Mouse (Mus musculus): ENCODE measurements at regions not wholly inside any gene's neighbourhood (a gene's known extent, or its start where the extent isn't known, plus 50 kb on each side); places are given as distances from the start of the nearest gene placed in this dataset.

GRCm38 (mm10) chr13:59251252-59252006 lies 333.6 kb downstream of the Agtpbp1 start:
- no peaks in the 10 kb centered on the region for H3K27me3 ChIP-seq (ENCODE audit: control insufficient read depth, insufficient read depth, low read length)
- no peaks in the 10 kb centered on the region for H3K4me1 ChIP-seq (ENCODE audit: control insufficient read depth, insufficient read depth, insufficient read length)
- no peak for DNase-seq (ENCODE audit: low read depth in 1 of 2, low spot score in 2 of 2)
- no peaks in the 10 kb centered on the region for H3K36me3 ChIP-seq (ENCODE audit: control insufficient read depth, insufficient read depth, low read length)
- no peak overlapping the region for H3K27ac ChIP-seq (ENCODE audit: insufficient read depth, low read length)
- no peak for TF ChIP-seq POLR2A (IDR thresholded peaks at IDR 0.05; ENCODE audit: low read depth, low read length)
- no peak for TF ChIP-seq CTCF (IDR thresholded peaks at IDR 0.05; ENCODE audit: extremely low read depth, insufficient read depth, insufficient read length, insufficient replicate concordance)
- 72% methylated on average over 12 of the region's 12 CpGs for WGBS
- no peak overlapping the region for H3K4me3 ChIP-seq (ENCODE audit: extremely low read depth, insufficient read depth, insufficient read length)

- H3K4me3 ChIP-seq (ENCODE audit: extremely low read depth, insufficient read depth, insufficient read length) = no peak overlapping the region
- whole genome bisulfite sequencing = 93% methylated on average over 9 of the region's 9 CpGs
- TF ChIP-seq POLR2A (IDR thresholded peaks at IDR 0.05; ENCODE audit: low read depth, low read length) (no peak), CTCF (IDR thresholded peaks at IDR 0.05; ENCODE audit: extremely low read depth, insufficient read depth, insufficient read length, insufficient replicate concordance) (no peak)
These were observed 336.6 kb downstream of the Agtpbp1 start for GRCm38 (mm10) chr13:59248411-59248810.

GRCm38 (mm10) chr13:59246984-59247537 lies 338.0 kb downstream of the Agtpbp1 start:
- Histone ChIP-seq H3K36me3 (ENCODE audit: control insufficient read depth, insufficient read depth, low read length) (no peaks in the 10 kb centered on the region), H3K4me1 (ENCODE audit: control insufficient read depth, insufficient read depth, insufficient read length) (no peaks in the 10 kb centered on the region), H3K4me3 (ENCODE audit: extremely low read depth, insufficient read depth, insufficient read length) (no peak overlapping the region), H3K27me3 (ENCODE audit: control insufficient read depth, insufficient read depth, low read length) (no peaks in the 10 kb centered on the region), H3K27ac (ENCODE audit: insufficient read depth, low read length) (no peak overlapping the region)
- no peak for DNase-seq (ENCODE audit: low read depth in 1 of 2, low spot score in 2 of 2)
- no peak for TF ChIP-seq CTCF (IDR thresholded peaks at IDR 0.05; ENCODE audit: extremely low read depth, insufficient read depth, insufficient read length, insufficient replicate concordance)
- no peak for TF ChIP-seq POLR2A (IDR thresholded peaks at IDR 0.05; ENCODE audit: low read depth, low read length)
- WGBS = 86% methylated on average over 7 of the region's 7 CpGs

More at GRCm38 (mm10) chr13:59248411-59248810, 336.6 kb downstream of the Agtpbp1 start:
- Histone ChIP-seq H3K27ac (ENCODE audit: insufficient read depth, low read length) (no peak overlapping the region), H3K4me1 (ENCODE audit: control insufficient read depth, insufficient read depth, insufficient read length) (no peaks in the 10 kb centered on the region), H3K27me3 (ENCODE audit: control insufficient read depth, insufficient read depth, low read length) (no peaks in the 10 kb centered on the region), H3K36me3 (ENCODE audit: control insufficient read depth, insufficient read depth, low read length) (no peaks in the 10 kb centered on the region)
- no peak for DNase-seq (ENCODE audit: low read depth in 1 of 2, low spot score in 2 of 2)

GRCm38 (mm10) chr13:59246070-59246469 lies 339.0 kb downstream of the Agtpbp1 start:
- Histone ChIP-seq H3K36me3 (ENCODE audit: control insufficient read depth, insufficient read depth, low read length) (no peaks in the 10 kb centered on the region), H3K4me3 (ENCODE audit: extremely low read depth, insufficient read depth, insufficient read length) (no peak overlapping the region), H3K27ac (ENCODE audit: insufficient read depth, low read length) (no peak overlapping the region), H3K4me1 (ENCODE audit: control insufficient read depth, insufficient read depth, insufficient read length) (no peaks in the 10 kb centered on the region), H3K27me3 (ENCODE audit: control insufficient read depth, insufficient read depth, low read length) (no peaks in the 10 kb centered on the region)
- DNase-seq (ENCODE audit: low read depth in 1 of 2, low spot score in 2 of 2) = no peak
- 63% methylated on average over 6 of the region's 6 CpGs for WGBS
- no peak for TF ChIP-seq CTCF (IDR thresholded peaks at IDR 0.05; ENCODE audit: extremely low read depth, insufficient read depth, insufficient read length, insufficient replicate concordance)
- TF ChIP-seq POLR2A (IDR thresholded peaks at IDR 0.05; ENCODE audit: low read depth, low read length) = no peak

- no peak for TF ChIP-seq CTCF (IDR thresholded peaks at IDR 0.05; ENCODE audit: extremely low read depth, insufficient read depth, insufficient read length, insufficient replicate concordance)
- TF ChIP-seq POLR2A (IDR thresholded peaks at IDR 0.05; ENCODE audit: low read depth, low read length) = no peak
- no peaks in the 10 kb centered on the region for H3K36me3 ChIP-seq (ENCODE audit: control insufficient read depth, insufficient read depth, low read length)
- no peak for DNase-seq (ENCODE audit: low read depth in 1 of 2, low spot score in 2 of 2)
- no peak overlapping the region for H3K27ac ChIP-seq (ENCODE audit: insufficient read depth, low read length)
- H3K4me3 ChIP-seq (ENCODE audit: extremely low read depth, insufficient read depth, insufficient read length) = no peak overlapping the region
- 82% methylated on average over 1 of the region's 1 CpGs for WGBS
- no peaks in the 10 kb centered on the region for H3K4me1 ChIP-seq (ENCODE audit: control insufficient read depth, insufficient read depth, insufficient read length)
- no peaks in the 10 kb centered on the region for H3K27me3 ChIP-seq (ENCODE audit: control insufficient read depth, insufficient read depth, low read length)
These were observed 340.4 kb downstream of the Agtpbp1 start for GRCm38 (mm10) chr13:59244622-59245021.

- H3K27ac ChIP-seq (ENCODE audit: insufficient read depth, low read length) = no peak overlapping the region
- TF ChIP-seq POLR2A (IDR thresholded peaks at IDR 0.05; ENCODE audit: low read depth, low read length) (no peak), CTCF (IDR thresholded peaks at IDR 0.05; ENCODE audit: extremely low read depth, insufficient read depth, insufficient read length, insufficient replicate concordance) (no peak)
- no peak overlapping the region for H3K4me3 ChIP-seq (ENCODE audit: extremely low read depth, insufficient read depth, insufficient read length)
- H3K27me3 ChIP-seq (ENCODE audit: control insufficient read depth, insufficient read depth, low read length) = no peaks in the 10 kb centered on the region
- no peaks in the 10 kb centered on the region for H3K36me3 ChIP-seq (ENCODE audit: control insufficient read depth, insufficient read depth, low read length)
- no peaks in the 10 kb centered on the region for H3K4me1 ChIP-seq (ENCODE audit: control insufficient read depth, insufficient read depth, insufficient read length)
- no peak for DNase-seq (ENCODE audit: low read depth in 1 of 2, low spot score in 2 of 2)
- WGBS = 43% methylated on average over 4 of the region's 4 CpGs
These were observed 342.4 kb downstream of the Agtpbp1 start for GRCm38 (mm10) chr13:59242671-59243070.

- Histone ChIP-seq H3K4me3 (ENCODE audit: extremely low read depth, insufficient read depth, insufficient read length) (no peak overlapping the region), H3K27me3 (ENCODE audit: control insufficient read depth, insufficient read depth, low read length) (no peaks in the 10 kb centered on the region), H3K4me1 (ENCODE audit: control insufficient read depth, insufficient read depth, insufficient read length) (no peaks in the 10 kb centered on the region), H3K36me3 (ENCODE audit: control insufficient read depth, insufficient read depth, low read length) (no peaks in the 10 kb centered on the region), H3K27ac (ENCODE audit: insufficient read depth, low read length) (no peak overlapping the region)
- WGBS = 86% methylated on average over 1 of the region's 1 CpGs
- TF ChIP-seq POLR2A (IDR thresholded peaks at IDR 0.05; ENCODE audit: low read depth, low read length) (no peak), CTCF (IDR thresholded peaks at IDR 0.05; ENCODE audit: extremely low read depth, insufficient read depth, insufficient read length, insufficient replicate concordance) (no peak)
- DNase-seq (ENCODE audit: low read depth in 1 of 2, low spot score in 2 of 2) = no peak
These were observed 346.3 kb downstream of the Agtpbp1 start for GRCm38 (mm10) chr13:59238696-59239095.

All from spleen, adult 2 months (tissue).